Mouse (Mus musculus) olfactory bulb, adult 2 months (tissue): ENCODE results near the gene Ube2h.

Experiments used
- CTCF ChIP-seq: fragments of 200-500 bp; IDR thresholded peaks from 2 replicates; pipeline ENCODE4 v1.5.1; 2012; ENCODE audit warnings: low read depth, mild to moderate bottlenecking, low read length, moderate library complexity; ENCODE audit not compliant: insufficient read depth
- POLR2A ChIP-seq: fragments of 200-500 bp; IDR thresholded peaks from 2 replicates; pipeline ENCODE4 v1.6.1; 2012; ENCODE audit warnings: mild to moderate bottlenecking, low read depth, low read length, moderate library complexity; ENCODE audit not compliant: insufficient read depth

DNA sequence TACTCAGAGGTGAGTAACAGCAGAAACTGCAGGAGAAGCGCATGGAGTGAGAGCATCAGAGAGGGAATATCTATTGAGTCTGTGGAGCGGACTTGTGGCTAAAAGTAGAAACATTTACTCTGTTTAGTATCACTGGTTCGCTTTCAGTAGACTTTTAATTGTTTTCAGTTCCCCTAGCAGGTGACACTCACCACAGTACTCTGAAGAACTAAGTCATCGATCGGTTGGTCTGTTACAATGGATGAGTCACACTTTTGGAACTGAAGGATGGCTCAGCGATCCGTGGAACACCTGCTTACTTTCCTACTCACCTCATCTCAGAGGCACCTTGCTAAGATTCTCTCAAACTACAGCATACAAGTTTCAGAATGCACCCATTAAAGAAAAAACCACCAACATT is 64.2 kb downstream of the Ube2h start:
- TF ChIP-seq CTCF (no peak), POLR2A (no peak)
